Mouse (Mus musculus) mammary gland, adult 2 months (tissue): Measurements from ENCODE around the gene Ankrd28. TPM values are rescaled to one million over a fixed set of nuclear protein-coding genes. Genes with fewer than 3 reads are reported as not detected.

Source experiments
- polyA plus RNA-seq: library from polyadenylated mRNA; depleted of rRNA; stranded (reverse); fragments of >200 nt; gene quantifications from 2 replicates; pipeline ENCODE4 v1.2.3, GENCODE M21; 2012; ENCODE audit warnings: low replicate concordance; rRNA removed

Gene Ankrd28
- polyA plus RNA-seq: 2.4 and 10.2 TPM in 2 replicates

DNA sequence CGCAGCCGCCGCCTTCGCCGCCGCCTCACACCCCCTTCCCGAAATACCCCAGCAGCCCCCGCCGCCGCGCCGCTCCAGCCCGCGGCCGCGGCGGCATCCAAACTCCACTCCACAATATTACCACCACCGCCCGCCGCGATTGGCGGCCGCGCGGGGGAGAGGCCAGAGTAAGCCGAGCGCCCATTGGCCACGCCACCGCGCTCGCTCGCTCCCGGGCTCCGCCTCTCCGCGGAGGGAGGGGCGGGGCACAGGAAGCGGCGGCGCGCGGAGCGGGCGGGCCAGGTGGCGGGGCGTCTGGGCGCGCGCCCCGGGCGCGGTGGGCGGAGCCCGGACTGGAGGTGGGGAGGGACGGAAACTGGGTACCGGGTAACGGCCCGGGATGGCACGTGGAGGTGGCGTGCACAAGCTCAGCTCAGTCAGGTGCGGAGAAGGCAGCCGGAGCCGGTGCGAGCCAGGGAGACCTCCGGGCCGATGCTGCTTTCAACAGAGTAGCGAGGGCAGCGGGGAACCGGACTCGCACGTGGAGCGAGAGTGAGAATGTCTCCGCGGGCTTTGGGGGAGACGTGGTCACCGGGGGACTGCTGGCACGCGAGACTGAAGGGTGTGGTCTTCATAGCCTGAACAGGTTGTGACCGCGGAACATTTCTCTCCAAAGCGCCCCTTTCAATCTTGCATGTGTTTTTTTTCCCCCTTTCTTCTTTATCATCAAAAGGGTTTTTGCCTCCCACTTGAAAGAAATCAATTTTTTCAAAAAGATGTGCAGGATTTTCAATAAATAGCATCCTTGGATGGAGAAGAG, at the start of gene Ankrd28:
Gene Ankrd28 (minus strand): TSS at position 81 of the 799 bp plus-strand sequence.

Other genes starting within 250 kb of the Ankrd28 start
- gene Colq, start 239.3 kb downstream of the Ankrd28 start, polyA plus RNA-seq: 6.4 and 7.5 TPM in 2 replicates
- gene Gm49387, start 189.8 kb downstream of the Ankrd28 start, polyA plus RNA-seq: not detected in 2 replicates
- 47.2 and 75.6 TPM in 2 replicates for gene Btd, start 189.6 kb downstream of the Ankrd28 start, polyA plus RNA-seq
- gene Hacl1, start 189.4 kb downstream of the Ankrd28 start, polyA plus RNA-seq: 15.6 and 39.5 TPM in 2 replicates
- gene Galnt15, start 198.3 kb upstream of the Ankrd28 start, polyA plus RNA-seq: 15.8 and 25.1 TPM in 2 replicates